Mouse (Mus musculus) heart, adult 2 months (tissue): ENCODE measurements around the gene Asb5.

ENCODE experiments used
- CTCF ChIP-seq: fragments of 200-600 bp; IDR thresholded peaks from 2 replicates; pipeline ENCODE4 v1.8.1; 2022; ENCODE audit warnings: antibody characterized with exemption, mild to moderate bottlenecking, moderate library complexity
- EP300 ChIP-seq: fragments of 200-500 bp; IDR thresholded peaks from 2 replicates; pipeline ENCODE4 v1.6.1; 2011; ENCODE audit warnings: low read depth, low read length, control low read depth; ENCODE audit not compliant: insufficient read depth

DNA sequence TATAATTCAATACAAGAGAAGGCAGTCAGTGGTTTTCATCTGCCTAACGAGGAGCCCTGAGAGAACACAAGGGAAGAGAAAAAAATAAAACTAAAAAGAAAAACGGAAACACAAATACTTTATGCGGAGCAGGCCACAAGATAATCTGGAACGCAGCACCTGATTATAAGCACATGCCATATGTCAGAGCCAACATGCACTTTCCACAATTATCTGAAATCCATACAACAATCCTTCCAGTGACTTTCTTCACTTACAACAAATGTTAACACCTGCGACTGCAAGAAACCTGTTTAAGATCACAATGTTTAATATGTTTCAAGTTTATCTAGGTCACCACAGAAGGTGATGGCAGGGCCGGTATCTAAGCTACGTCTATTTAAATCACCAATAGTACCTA is 809 bp upstream of the Asb5 start:
- no peak for TF ChIP-seq EP300
- no peak for TF ChIP-seq CTCF
